Mouse (Mus musculus): ENCODE measurements at regions not wholly inside any gene's neighbourhood (a gene's known extent, or its start where the extent isn't known, plus 50 kb on each side); places are given as distances from the start of the nearest gene placed in this dataset.

DNA sequence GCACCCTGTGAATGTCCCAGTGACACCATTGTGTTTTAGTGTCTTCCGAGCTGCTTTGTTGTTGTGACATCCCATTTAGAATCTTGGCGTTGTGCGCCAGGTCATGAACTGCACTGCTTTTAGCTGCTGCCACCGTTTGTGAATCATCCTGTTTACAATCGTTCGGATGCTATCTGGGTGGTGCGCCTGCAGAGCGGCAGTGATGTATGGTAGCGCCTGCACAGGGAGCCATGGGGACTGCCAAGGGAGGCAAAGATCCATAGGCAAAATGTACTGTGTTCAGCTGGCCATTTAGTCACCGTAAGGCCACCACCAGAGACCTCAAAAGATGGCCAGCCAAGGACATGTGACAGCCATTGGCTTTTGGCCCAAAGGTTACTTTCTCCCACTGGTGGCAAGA, 93.3 kb downstream of the Gm4791 start:
- Histone ChIP-seq H3K9ac (no peak overlapping the region), H3K4me2 (no peak overlapping the region), H3K27ac (no peak overlapping the region), H3K9me3 (no peaks in the 10 kb centered on the region), H3K4me1 (no peaks in the 10 kb centered on the region), H3K36me3 (no peaks in the 10 kb centered on the region), H3K27me3 (replicated peaks) (no peaks in the 10 kb centered on the region), H3K4me3 (replicated peaks) (no peak overlapping the region)
- 50% methylated on average over 10 of the region's 10 CpGs for WGBS
- ATAC-seq (ENCODE audit: insufficient read depth, low FRiP score, low read depth) = no peak

DNA sequence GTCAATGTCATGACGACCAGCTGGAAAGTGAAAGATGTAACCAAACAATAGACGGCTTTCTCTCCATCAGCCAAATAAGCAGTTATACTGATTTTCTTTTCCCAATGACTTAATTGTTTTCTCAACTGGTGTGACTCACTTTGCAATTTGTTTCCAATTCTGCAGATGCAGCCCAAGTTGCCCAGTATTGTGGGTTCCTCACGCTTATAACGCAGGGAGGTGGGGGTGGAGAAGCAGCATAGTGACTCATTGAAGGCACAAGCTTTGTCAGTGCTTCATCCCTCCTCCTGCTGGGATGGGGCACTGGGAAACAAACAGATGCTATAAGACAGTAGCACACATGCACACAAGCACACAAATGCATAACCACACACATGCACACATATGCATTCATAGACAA, 97.1 kb downstream of the Gm4791 start:
- no peaks in the 10 kb centered on the region for H3K9me3 ChIP-seq
- no peak overlapping the region for H3K4me3 ChIP-seq (replicated peaks)
- no peaks in the 10 kb centered on the region for H3K4me1 ChIP-seq
- H3K27ac ChIP-seq = no peak overlapping the region
- H3K9ac ChIP-seq = no peak overlapping the region
- no peaks in the 10 kb centered on the region for H3K27me3 ChIP-seq (replicated peaks)
- no peak overlapping the region for H3K4me2 ChIP-seq
- no peak for ATAC-seq (ENCODE audit: insufficient read depth, low FRiP score, low read depth)
- 80% methylated on average over 4 of the region's 4 CpGs for WGBS
- H3K36me3 ChIP-seq = no peaks in the 10 kb centered on the region

DNA sequence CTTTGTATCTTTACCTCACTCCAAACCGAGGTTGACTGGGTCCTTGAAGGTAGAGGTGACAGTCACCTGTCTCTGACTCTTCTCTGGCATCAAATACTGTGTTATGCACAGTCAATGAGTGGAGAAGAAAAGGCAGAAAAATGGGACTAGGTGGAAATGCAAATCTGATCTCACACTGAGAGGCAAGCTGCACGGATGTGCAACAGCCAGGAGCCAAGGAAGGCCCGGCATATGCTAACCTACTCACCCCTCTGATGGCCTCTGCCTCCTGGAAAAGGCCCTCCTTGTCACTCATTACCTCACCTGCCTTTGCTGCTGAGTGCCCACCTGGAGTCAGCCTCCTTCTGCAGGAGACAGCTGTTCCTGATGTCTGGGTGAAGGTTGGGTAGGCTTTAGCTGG, 104.8 kb downstream of the Gm4791 start:
- ATAC-seq (ENCODE audit: insufficient read depth, low FRiP score, low read depth) = no peak
- no peaks in the 10 kb centered on the region for H3K27me3 ChIP-seq (replicated peaks)
- no peaks in the 10 kb centered on the region for H3K9me3 ChIP-seq
- H3K27ac ChIP-seq = no peak overlapping the region
- no peaks in the 10 kb centered on the region for H3K36me3 ChIP-seq
- WGBS = 78% methylated on average over 3 of the region's 3 CpGs
- H3K4me1 ChIP-seq = no peaks in the 10 kb centered on the region
- H3K9ac ChIP-seq = no peak overlapping the region
- H3K4me2 ChIP-seq = no peak overlapping the region
- no peak overlapping the region for H3K4me3 ChIP-seq (replicated peaks)

DNA sequence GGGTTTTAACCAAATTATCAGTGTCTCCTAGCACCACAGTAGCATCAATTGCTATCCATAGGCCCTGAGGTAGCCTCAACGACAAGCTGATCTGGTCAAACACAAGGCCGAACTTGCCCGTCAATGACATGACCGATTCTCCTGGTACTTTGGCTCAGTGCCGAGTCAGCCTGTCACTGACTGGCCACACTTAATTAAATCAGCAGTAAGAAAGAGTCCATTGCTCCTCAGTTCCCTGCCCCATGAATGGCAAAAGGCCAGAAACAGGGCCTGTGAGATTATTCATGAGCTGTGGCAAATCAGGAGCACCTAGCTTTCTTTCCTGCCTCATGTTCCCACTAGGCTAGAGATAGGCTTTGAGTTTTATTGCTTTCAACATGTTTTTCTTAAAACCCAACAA, 105.4 kb downstream of the Gm4791 start:
- Histone ChIP-seq H3K9ac (no peak overlapping the region), H3K27ac (no peak overlapping the region), H3K27me3 (replicated peaks) (no peaks in the 10 kb centered on the region), H3K4me2 (no peak overlapping the region), H3K4me3 (replicated peaks) (no peak overlapping the region), H3K36me3 (no peaks in the 10 kb centered on the region), H3K9me3 (no peaks in the 10 kb centered on the region), H3K4me1 (no peaks in the 10 kb centered on the region)
- 85% methylated on average over 5 of the region's 5 CpGs for WGBS
- no peak for ATAC-seq (ENCODE audit: insufficient read depth, low FRiP score, low read depth)

DNA sequence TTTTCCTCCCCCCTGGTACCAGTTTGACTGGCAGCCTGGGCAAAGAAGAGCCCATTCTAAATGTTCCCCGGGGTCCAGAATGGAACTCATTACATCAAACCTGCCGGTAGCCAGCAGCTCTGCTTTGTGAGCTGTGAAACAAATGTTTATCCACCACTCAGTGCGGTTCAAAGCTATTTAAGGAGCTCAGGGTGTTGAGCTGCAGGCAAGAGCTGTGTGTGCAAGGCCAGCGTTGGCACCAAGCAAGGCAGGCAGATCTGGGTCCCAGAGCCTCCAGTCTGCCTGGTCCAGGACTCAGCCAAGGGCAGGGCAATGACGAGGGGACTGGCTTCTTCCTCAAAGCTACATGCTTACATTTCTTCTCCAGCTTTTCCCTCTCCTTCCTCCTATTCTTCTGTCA, 109.6 kb downstream of the Gm4791 start:
- 48% methylated on average over 5 of the region's 5 CpGs for WGBS
- no peak overlapping the region for H3K27ac ChIP-seq

DNA sequence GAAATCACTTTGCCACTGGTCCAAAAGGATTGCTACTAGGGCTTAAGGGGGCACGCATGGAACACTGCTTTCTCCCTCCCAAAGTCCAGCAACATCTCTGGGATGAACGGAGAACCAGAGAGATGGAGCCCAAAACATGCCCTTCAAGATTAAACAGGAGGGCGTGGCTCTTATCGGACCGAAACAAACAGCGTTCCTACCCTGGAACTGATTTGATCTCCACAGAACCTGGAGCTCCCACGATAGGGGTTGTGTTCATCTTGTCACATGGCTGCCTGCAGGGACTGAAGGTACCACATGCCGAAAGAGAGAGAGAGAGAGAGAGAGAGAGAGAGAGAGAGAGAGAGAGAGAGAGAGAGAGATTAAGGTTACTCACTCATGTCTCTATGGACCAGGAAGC, 120.7 kb downstream of the Gm4791 start:
- H3K4me2 ChIP-seq = no peak overlapping the region
- H3K9ac ChIP-seq = no peak overlapping the region
- ATAC-seq (ENCODE audit: insufficient read depth, low FRiP score, low read depth) = no peak
- no peaks in the 10 kb centered on the region for H3K9me3 ChIP-seq
- H3K4me1 ChIP-seq = no peaks in the 10 kb centered on the region
- H3K27ac ChIP-seq = no peak overlapping the region
- H3K4me3 ChIP-seq (replicated peaks) = no peak overlapping the region
- H3K36me3 ChIP-seq = no peaks in the 10 kb centered on the region
- no peaks in the 10 kb centered on the region for H3K27me3 ChIP-seq (replicated peaks)
- 77% methylated on average over 8 of the region's 8 CpGs for WGBS

More for the DNA sequence above, 109.6 kb downstream of the Gm4791 start:
- Histone ChIP-seq H3K4me1 (no peaks in the 10 kb centered on the region), H3K9ac (no peak overlapping the region), H3K36me3 (no peaks in the 10 kb centered on the region), H3K4me3 (replicated peaks) (no peak overlapping the region), H3K27me3 (replicated peaks) (no peaks in the 10 kb centered on the region), H3K4me2 (no peak overlapping the region), H3K9me3 (no peaks in the 10 kb centered on the region)
- no peak for ATAC-seq (ENCODE audit: insufficient read depth, low FRiP score, low read depth)

DNA sequence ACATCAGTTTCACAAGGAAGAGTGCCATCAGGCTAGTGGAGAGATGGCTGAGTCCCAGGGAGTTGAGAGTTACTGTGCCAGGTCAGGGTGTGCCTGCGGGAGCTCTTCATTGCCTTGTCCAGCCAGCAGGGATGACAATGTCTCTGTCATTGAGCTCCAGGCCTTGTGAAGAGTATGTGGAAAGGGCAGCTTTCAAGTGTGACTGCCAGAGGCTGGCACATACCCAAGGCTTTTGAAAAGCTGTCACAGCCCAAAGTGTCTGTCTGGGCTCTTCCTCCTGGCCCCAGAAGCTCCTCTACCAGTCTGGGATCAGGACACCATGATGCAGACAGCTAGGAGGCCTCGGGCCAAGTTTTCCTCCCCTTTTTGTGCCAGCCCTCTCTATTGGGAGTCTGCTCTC, 124.6 kb downstream of the Gm4791 start:
- ATAC-seq (ENCODE audit: insufficient read depth, low FRiP score, low read depth) = no peak
- Histone ChIP-seq H3K4me3 (replicated peaks) (no peak overlapping the region), H3K9me3 (no peaks in the 10 kb centered on the region), H3K36me3 (no peaks in the 10 kb centered on the region), H3K27ac (no peak overlapping the region), H3K4me2 (no peak overlapping the region), H3K9ac (no peak overlapping the region), H3K4me1 (no peaks in the 10 kb centered on the region), H3K27me3 (replicated peaks) (no peaks in the 10 kb centered on the region)
- WGBS = 85% methylated on average over 2 of the region's 2 CpGs

DNA sequence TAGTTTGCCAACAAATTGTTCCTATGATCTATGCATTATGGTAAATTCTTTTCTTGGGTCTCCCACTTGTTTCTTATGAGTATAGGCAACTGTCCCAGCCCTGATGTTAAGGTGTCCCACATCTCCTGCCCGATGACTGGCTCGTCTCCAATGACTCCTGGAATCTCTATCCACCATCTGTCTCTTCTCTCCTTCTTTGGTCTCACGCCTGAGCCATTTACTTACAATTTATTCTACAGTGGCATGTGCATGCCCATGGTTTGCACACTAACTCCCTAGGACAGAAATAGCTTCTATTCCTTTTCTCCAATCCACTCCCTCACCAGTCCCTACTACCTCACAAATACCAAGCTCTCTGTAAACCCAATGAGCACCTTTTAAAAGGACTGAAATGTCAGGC, 127.0 kb downstream of the Gm4791 start:
- H3K9ac ChIP-seq = no peak overlapping the region
- 80% methylated on average over 3 of the region's 3 CpGs for WGBS
- no peaks in the 10 kb centered on the region for H3K4me1 ChIP-seq
- H3K4me2 ChIP-seq = no peak overlapping the region
- H3K27ac ChIP-seq = no peak overlapping the region
- no peaks in the 10 kb centered on the region for H3K36me3 ChIP-seq
- no peaks in the 10 kb centered on the region for H3K27me3 ChIP-seq (replicated peaks)
- H3K9me3 ChIP-seq = no peaks in the 10 kb centered on the region
- no peak for ATAC-seq (ENCODE audit: insufficient read depth, low FRiP score, low read depth)
- no peak overlapping the region for H3K4me3 ChIP-seq (replicated peaks)

DNA sequence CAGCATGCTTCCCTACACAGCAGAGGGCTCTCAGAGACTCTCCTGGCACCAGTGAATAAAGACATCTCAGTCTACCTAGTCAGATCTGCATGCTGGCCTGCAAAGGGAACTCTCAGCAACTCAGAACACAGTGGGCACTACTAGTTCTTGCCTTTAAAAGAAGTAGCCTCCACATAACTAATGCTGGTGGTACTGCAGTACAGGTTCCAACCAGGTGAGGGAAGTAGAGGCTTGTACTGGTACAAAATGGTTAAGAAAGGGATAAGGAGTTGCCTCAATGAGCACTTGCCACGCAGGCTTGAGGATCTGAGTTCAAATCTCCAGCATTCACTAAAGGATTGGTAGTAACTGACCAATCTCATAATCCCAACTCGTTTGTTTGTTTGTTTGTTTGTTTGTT, 127.7 kb downstream of the Gm4791 start:
- 67% methylated on average over 2 of the region's 2 CpGs for WGBS
- Histone ChIP-seq H3K9me3 (no peaks in the 10 kb centered on the region), H3K4me3 (replicated peaks) (no peak overlapping the region), H3K9ac (no peak overlapping the region), H3K4me2 (no peak overlapping the region), H3K27ac (no peak overlapping the region), H3K36me3 (no peaks in the 10 kb centered on the region), H3K4me1 (no peaks in the 10 kb centered on the region), H3K27me3 (replicated peaks) (no peaks in the 10 kb centered on the region)
- no peak for ATAC-seq (ENCODE audit: insufficient read depth, low FRiP score, low read depth)

DNA sequence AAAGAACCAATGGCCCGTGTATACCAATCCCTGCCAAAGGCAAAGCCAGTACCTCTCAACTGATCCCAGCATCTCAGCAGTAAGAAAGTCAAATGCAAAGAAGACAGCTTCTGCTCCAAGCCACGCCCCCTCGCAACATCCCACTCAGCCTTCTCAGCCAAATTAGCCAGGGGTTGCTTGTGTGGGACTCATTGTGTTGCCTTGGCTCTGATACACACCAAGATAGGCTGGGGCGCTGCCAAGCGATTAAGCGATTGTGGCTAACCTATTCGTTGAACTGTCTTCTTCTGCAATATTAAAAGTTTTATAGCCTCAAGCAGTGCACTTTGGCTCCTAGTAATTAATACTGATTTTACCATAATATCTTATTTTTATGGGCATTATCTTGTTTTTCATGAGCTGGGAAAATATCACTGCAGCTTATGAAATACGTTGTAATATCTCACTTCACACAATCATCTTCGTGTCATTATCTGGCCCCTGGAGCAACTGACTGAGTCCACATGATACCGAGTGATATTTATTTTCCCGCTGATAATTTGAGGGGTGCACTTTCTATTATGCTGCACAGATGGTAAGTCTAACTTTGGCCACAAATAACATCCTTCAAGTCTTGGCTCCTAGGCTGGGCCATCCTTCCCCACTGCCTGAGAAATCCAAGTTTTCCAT, 129.3 kb downstream of the Gm4791 start:
- no peaks in the 10 kb centered on the region for H3K9me3 ChIP-seq
- no peak overlapping the region for H3K27ac ChIP-seq
- H3K4me3 ChIP-seq (replicated peaks) = no peak overlapping the region
- no peaks in the 10 kb centered on the region for H3K4me1 ChIP-seq
- H3K27me3 ChIP-seq (replicated peaks) = no peaks in the 10 kb centered on the region
- H3K9ac ChIP-seq = no peak overlapping the region
- ATAC-seq (ENCODE audit: insufficient read depth, low FRiP score, low read depth) = no peak
- 87% methylated on average over 11 of the region's 11 CpGs for WGBS
- no peaks in the 10 kb centered on the region for H3K36me3 ChIP-seq
- no peak overlapping the region for H3K4me2 ChIP-seq

DNA sequence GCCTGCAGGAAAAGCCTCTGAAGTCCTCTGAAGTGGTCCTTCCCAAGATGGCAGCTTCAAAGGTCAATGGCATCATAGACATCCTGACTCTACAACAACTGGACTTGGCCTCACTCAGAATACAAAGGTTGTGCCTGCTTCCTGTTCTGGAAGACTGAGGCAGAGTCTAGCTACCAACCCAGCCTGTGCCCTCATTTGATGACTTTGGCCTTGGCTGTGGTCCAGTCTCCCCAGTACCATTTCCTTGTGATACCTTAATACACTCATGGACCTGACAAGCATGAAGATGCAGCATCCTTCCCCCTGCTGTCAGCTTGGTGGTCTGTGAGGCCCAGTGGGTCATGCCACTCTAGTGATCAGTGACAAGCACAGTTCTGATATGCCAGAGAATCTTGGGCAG, 130.6 kb downstream of the Gm4791 start:
- H3K9me3 ChIP-seq = no peaks in the 10 kb centered on the region
- H3K4me2 ChIP-seq = no peak overlapping the region
- no peak overlapping the region for H3K27ac ChIP-seq
- ATAC-seq (ENCODE audit: insufficient read depth, low FRiP score, low read depth) = no peak
- no peaks in the 10 kb centered on the region for H3K36me3 ChIP-seq
- no peak overlapping the region for H3K4me3 ChIP-seq (replicated peaks)
- H3K27me3 ChIP-seq (replicated peaks) = no peaks in the 10 kb centered on the region
- no peak overlapping the region for H3K9ac ChIP-seq
- H3K4me1 ChIP-seq = no peaks in the 10 kb centered on the region

DNA sequence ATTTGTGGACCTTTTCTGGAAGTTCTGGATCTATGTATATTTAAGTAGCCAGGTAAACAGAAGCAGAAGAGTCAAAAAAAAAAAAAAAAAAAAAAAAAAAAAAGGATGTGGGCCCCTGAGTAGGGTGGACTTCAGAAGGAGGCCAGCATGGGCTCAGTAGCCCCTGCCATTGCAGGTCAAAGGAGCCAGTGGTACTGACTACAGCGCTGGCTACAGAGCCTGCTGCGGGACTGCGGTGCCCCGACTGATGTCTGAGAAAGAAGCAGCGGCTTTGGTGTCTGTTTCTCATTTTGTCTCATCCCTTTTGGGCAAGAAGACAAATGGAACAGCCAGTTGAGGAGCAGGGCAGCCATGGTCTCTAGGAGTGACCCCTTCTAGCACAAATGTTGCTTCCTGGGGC, 134.9 kb downstream of the Gm4791 start:
- 88% methylated on average over 5 of the region's 5 CpGs for WGBS
- no peaks in the 10 kb centered on the region for H3K9me3 ChIP-seq
- H3K27me3 ChIP-seq (replicated peaks) = no peaks in the 10 kb centered on the region
- no peak for ATAC-seq (ENCODE audit: insufficient read depth, low FRiP score, low read depth)
- H3K4me1 ChIP-seq = no peaks in the 10 kb centered on the region
- no peak overlapping the region for H3K4me3 ChIP-seq (replicated peaks)
- H3K27ac ChIP-seq = no peak overlapping the region
- no peak overlapping the region for H3K9ac ChIP-seq
- no peaks in the 10 kb centered on the region for H3K36me3 ChIP-seq
- H3K4me2 ChIP-seq = no peak overlapping the region

DNA sequence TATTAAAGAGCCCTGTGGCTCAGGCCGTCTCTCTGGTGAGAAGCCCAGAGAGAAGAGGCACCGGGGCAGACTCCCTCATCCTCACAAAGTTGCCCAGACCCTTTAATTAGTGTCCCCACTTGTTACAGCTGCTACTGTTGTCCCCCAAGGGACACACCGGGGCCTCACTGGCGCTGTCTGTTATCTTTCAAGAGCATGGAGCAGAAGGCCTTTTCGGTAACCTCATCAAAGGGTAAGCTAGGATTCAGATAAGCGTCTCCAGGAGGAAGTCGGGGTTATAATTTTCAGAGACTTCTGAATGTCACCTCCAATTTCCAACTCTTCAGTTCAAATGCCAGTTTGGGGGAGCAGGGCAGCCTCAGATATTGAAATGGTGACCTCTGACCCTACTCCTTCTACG, 135.3 kb downstream of the Gm4791 start:
- Histone ChIP-seq H3K27ac (no peak overlapping the region), H3K4me2 (no peak overlapping the region), H3K4me3 (replicated peaks) (no peak overlapping the region), H3K4me1 (no peaks in the 10 kb centered on the region), H3K9ac (no peak overlapping the region), H3K27me3 (replicated peaks) (no peaks in the 10 kb centered on the region), H3K36me3 (no peaks in the 10 kb centered on the region), H3K9me3 (no peaks in the 10 kb centered on the region)
- WGBS = 66% methylated on average over 8 of the region's 8 CpGs
- no peak for ATAC-seq (ENCODE audit: insufficient read depth, low FRiP score, low read depth)

Measured in stomach, embryonic 15.5 days (tissue).